Mouse (Mus musculus): ENCODE results near the gene B3gnt6.

- TF ChIP-seq CHD2 (IDR thresholded peaks at IDR 0.05; ENCODE audit: low read depth, low read length) (no peak), ZNF384 (IDR thresholded peaks at IDR 0.05; ENCODE audit: low read depth, low read length) (no peak), MAFK (IDR thresholded peaks at IDR 0.05; ENCODE audit: insufficient read depth, low read depth, low read length) (no peak), HCFC1 (IDR thresholded peaks at IDR 0.05; ENCODE audit: borderline replicate concordance, insufficient read depth, low read length) (no peak), ZC3H11A (IDR thresholded peaks at IDR 0.05; ENCODE audit: borderline replicate concordance, low read depth, low read length) (no peak)
Observed at GRCm38 (mm10) chr7:98194026-98194792, 5.1 kb downstream of the B3gnt6 start.
